Mouse (Mus musculus) MEL-GATA-1-ER (cell line): ENCODE results near the gene Ak8.

Source experiments
- DNase-seq: peaks from one replicate; pipeline ENCODE4 v3.0.0-alpha.2; 2012; ENCODE audit warnings: low read depth; ENCODE audit errors: extremely low read depth

Ak8 gene

DNA sequence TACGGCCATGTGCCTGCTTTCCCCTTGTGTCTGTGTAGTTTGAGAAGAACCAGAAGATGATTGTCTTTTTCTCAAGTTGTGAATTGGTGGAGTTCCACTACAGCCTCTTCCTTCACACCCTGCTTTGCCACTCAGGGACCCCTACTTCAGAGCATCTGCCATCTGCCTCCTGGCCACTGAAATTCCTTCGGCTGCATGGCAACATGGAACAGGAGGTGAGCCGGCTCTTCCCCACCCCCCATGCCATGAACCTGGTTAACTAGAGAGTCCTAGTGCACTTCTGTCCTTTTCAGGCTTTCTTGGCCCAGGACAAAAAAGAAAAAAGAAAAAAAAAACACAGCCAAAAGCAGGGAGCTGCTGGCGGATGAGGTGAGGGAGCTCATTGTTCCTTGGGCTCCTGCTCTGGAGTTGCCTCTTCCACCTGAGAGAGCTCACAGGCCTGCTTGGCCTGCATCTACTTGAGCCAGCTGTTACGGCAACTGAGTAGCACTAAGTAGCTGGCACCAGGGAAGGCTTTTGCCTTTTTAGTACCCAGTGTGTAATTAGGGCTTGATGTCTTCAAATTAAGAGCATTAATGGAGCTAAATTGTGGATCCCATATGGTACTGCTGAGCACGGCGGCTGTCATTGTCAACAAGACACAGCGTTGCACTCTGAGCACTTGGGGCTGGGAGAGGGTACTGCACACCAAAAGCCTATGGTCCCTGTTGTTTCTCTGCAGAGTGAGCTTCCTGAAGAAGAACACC lies 160.9 kb downstream of the Ak8 start:
- DNase-seq, result no peak
